Mouse (Mus musculus): ENCODE results near the gene Mical3.

DNA sequence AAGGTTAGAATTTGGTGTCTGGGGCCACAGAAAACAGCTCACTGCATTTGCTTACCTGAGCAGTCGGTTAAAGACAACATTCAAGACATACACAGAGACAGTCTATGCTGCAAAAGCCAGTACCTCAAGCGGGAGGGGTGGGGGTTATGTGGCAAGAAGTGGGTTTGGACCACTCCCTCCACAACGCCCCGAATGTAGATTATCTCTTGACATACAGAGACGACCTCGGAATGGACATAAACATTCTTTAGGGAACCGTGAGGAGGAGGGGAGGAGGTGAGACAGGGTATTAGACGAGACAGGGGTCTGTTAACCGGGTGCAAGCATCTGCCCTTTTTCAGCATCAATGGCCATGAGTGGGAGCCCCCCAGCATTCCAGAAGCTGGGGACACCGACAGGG is 187.2 kb downstream of the Mical3 start:
- TF ChIP-seq CTCF (IDR thresholded peaks at IDR 0.05) (no peak), POLR2A (IDR thresholded peaks at IDR 0.05; ENCODE audit: insufficient read depth, low read depth, low read length) (no peak)
